Mouse (Mus musculus) hindbrain, embryonic 16.5 days (tissue): ENCODE data around the gene Cetn2. TPM values are rescaled to one million over a fixed set of nuclear protein-coding genes. Genes with fewer than 3 reads are reported as not detected.

Source experiments
- ATAC-seq: fragments of 200-750 bp; cut with Nextera tagmentation; 2 replicates; pipeline ENCODE4 v1.8.0; 2017; ENCODE audit warnings: moderate TSS enrichment, moderate library complexity
- H3K27ac ChIP-seq: fragments of 300-500 bp; sonication (generic); 2 replicates; pipeline ENCODE4 v1.5.1; 2014; ENCODE audit warnings: low read depth, mild to moderate bottlenecking, control low read depth, low read length, moderate library complexity
- H3K27me3 ChIP-seq: fragments of 300-500 bp; sonication (generic); replicated peaks from 2 replicates; pipeline ENCODE4 v1.6.1; 2014; ENCODE audit warnings: low read length; ENCODE audit not compliant: control insufficient read depth, insufficient read depth
- H3K36me3 ChIP-seq: fragments of 300-500 bp; sonication (generic); 2 replicates; pipeline ENCODE4 v1.6.1; 2014; ENCODE audit warnings: mild to moderate bottlenecking, low read length, moderate library complexity, mixed read lengths; ENCODE audit not compliant: control insufficient read depth, insufficient read depth
- H3K4me1 ChIP-seq: fragments of 300-500 bp; sonication (generic); 2 replicates; pipeline ENCODE4 v1.6.1; 2014; ENCODE audit warnings: low read depth, low read length; ENCODE audit not compliant: control insufficient read depth, insufficient read depth
- H3K4me2 ChIP-seq: fragments of 300-500 bp; sonication (generic); 2 replicates; pipeline ENCODE4 v1.6.1; 2014; ENCODE audit warnings: mild to moderate bottlenecking, low read length, control low read depth, moderate library complexity
- H3K4me3 ChIP-seq: fragments of 300-500 bp; sonication (generic); 2 replicates; pipeline ENCODE4 v1.5.1; 2014; ENCODE audit warnings: mild to moderate bottlenecking, low read length, control low read depth, moderate library complexity
- H3K9ac ChIP-seq: fragments of 300-500 bp; sonication (generic); 2 replicates; pipeline ENCODE4 v1.6.1; 2014; ENCODE audit warnings: low read depth, mild to moderate bottlenecking, control low read depth, low read length, moderate library complexity
- H3K9me3 ChIP-seq: fragments of 300-500 bp; sonication (generic); 2 replicates; pipeline ENCODE4 v1.6.1; 2014; ENCODE audit warnings: mild to moderate bottlenecking, low read length, moderate library complexity; ENCODE audit not compliant: control insufficient read depth
- WGBS: fragments of 180-500 bp; shearing (Covaris S2); extraction: QIAGEN DNeasy Blood & Tissue Kit; methylation state at CpG from one replicate; pipeline ENCODE4 v1.1.7; 2014; 5-methylcytosine and 5-hydroxymethylcytosine counted together
- polyA plus RNA-seq: library from polyadenylated mRNA; unstranded; fragments of >200 nt; fragmentation: Nextera tagmentation; extraction: Ambion mirVana; gene quantifications from 2 replicates; pipeline ENCODE4 v1.2.1, GENCODE M21; 2015

Gene Cetn2
- 66.8 and 70.1 TPM in 2 replicates for polyA plus RNA-seq

GRCm38 (mm10) chrX:72917884-72918681 is at the start of gene Cetn2, which contains the start of gene Nsdhl:
Gene Cetn2, minus strand, starts transcription at chrX:72918411.
Gene Nsdhl, plus strand, starts transcription at chrX:72918557.
- H3K27me3 ChIP-seq: no peaks in the 10 kb centered on the region
- peak within 1 kb of the TSS; percentile 76 for H3K27ac ChIP-seq
- peak; percentile 99 for ATAC-seq
- peak within 1 kb of the TSS; percentile 57 for H3K4me3 ChIP-seq
- H3K9me3 ChIP-seq: no peaks in the 10 kb centered on the region
- peaks cover 8% of the 10 kb centered on the region for H3K4me1 ChIP-seq
- 13% methylated on average over 40 of the region's 41 CpGs for WGBS
- peak within 1 kb of the TSS; percentile 62 for H3K9ac ChIP-seq
- peaks cover under 1% of the 10 kb centered on the region; the same call in 1 of the 2 replicates for H3K36me3 ChIP-seq
- peak within 1 kb of the TSS; percentile 59 for H3K4me2 ChIP-seq

- WGBS: 71% methylated on average over 3 of the region's 3 CpGs
- 0 out of 2 replicates have a peak, but pooled peaks have one; percentile 24 for ATAC-seq
- H3K4me2 ChIP-seq: no peak overlapping the region
- H3K36me3 ChIP-seq: no peaks in the 10 kb centered on the region
- no peak overlapping the region for H3K4me3 ChIP-seq
- H3K27me3 ChIP-seq: no peaks in the 10 kb centered on the region
- H3K9ac ChIP-seq: no peak overlapping the region
- H3K4me1 ChIP-seq: no peaks in the 10 kb centered on the region
- no peak overlapping the region for H3K27ac ChIP-seq
- H3K9me3 ChIP-seq: no peaks in the 10 kb centered on the region
These were observed 44.5 kb upstream of the Cetn2 start for GRCm38 (mm10) chrX:72962743-72963142.

DNA sequence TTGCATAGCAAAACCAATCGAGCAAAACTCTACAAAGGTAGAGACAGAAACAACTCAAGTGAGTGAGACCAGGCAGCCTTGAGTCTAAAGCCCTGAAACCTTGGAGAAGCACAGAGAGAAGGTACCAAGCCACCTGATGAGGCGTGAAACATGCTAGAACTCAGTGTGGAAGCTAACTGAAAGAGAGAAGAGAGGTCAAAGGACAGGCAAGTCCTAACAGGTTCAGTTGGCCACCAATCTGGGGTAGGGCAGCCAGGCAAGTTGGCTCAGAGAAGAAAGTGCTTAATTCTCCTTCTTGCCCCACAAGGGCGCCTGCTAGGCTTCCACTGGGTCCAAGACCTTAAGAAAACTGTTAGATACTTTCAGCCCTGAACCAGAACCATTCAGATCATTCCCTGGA is 43.3 kb upstream of the Cetn2 start:
- Histone ChIP-seq H3K27ac (no peak overlapping the region), H3K9me3 (no peaks in the 10 kb centered on the region), H3K4me2 (no peak overlapping the region), H3K27me3 (no peaks in the 10 kb centered on the region), H3K9ac (no peak overlapping the region), H3K36me3 (no peaks in the 10 kb centered on the region), H3K4me3 (no peak overlapping the region), H3K4me1 (no peaks in the 10 kb centered on the region)
- WGBS: 76% methylated on average over 3 of the region's 3 CpGs
- no peak for ATAC-seq

GRCm38 (mm10) chrX:72960431-72960830 is 42.2 kb upstream of the Cetn2 start:
- peaks cover 5% of the 10 kb centered on the region for H3K36me3 ChIP-seq
- no peaks in the 10 kb centered on the region for H3K27me3 ChIP-seq
- H3K4me2 ChIP-seq: no peak overlapping the region
- no peaks in the 10 kb centered on the region for H3K4me1 ChIP-seq
- no peak overlapping the region for H3K27ac ChIP-seq
- no peak overlapping the region for H3K4me3 ChIP-seq
- no peak overlapping the region for H3K9ac ChIP-seq
- no peaks in the 10 kb centered on the region for H3K9me3 ChIP-seq
- ATAC-seq: no peak
- WGBS: 89% methylated on average over 4 of the region's 4 CpGs

- Histone ChIP-seq H3K36me3 (peaks cover 5% of the 10 kb centered on the region), H3K27ac (no peak overlapping the region), H3K27me3 (no peaks in the 10 kb centered on the region), H3K9me3 (no peaks in the 10 kb centered on the region), H3K9ac (no peak overlapping the region), H3K4me2 (no peak overlapping the region), H3K4me3 (no peak overlapping the region), H3K4me1 (no peaks in the 10 kb centered on the region)
- ATAC-seq: no peak
- 89% methylated on average over 4 of the region's 4 CpGs for WGBS
These were observed 38.3 kb upstream of the Cetn2 start for GRCm38 (mm10) chrX:72956486-72956885.

DNA sequence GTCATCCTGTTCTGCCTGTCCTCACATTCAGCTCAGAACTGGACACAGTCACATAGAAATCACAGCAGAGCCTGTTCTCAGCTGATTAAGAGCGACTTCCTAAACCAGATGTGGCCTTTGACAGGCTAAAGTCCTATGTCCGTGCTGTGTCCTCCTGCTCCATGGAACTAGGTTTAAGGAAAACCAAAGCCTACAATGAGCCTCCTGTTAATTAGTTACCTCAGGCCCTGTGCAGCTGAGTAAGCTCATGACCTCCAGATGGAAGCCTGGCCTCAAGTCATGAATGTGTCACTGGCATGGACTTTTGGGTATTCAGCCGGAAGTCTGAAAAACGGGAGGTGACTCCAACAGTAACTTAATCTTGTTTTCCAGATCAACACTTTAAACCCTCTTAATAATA is 35.3 kb upstream of the Cetn2 start:
- no peak overlapping the region for H3K9ac ChIP-seq
- no peak overlapping the region for H3K4me2 ChIP-seq
- H3K27ac ChIP-seq: no peak overlapping the region
- no peaks in the 10 kb centered on the region for H3K4me1 ChIP-seq
- H3K9me3 ChIP-seq: no peaks in the 10 kb centered on the region
- no peaks in the 10 kb centered on the region for H3K27me3 ChIP-seq
- 85% methylated on average over 4 of the region's 4 CpGs for WGBS
- H3K4me3 ChIP-seq: no peak overlapping the region
- ATAC-seq: no peak
- peaks cover 5% of the 10 kb centered on the region for H3K36me3 ChIP-seq

DNA sequence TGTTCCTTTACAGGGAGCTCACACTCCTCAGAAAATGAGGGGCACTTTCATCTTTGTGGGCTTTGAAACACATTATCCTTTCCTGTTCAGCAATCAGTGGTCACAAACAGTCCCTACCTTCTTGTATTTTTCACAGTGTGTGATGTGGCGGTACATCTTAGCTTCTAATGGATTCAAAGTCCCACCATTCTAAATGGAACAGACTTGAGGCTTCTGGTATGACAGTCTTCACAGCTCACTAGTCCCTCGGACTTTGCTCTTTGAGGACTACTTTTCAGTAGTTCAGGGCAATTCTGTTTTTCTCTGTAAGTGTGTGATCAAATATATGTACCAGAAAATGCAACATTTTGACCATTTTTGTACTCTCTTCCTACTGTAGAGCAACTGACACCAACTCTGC is 3.2 kb upstream of the Cetn2 start:
- Histone ChIP-seq H3K4me3 (no peak overlapping the region), H3K9me3 (no peaks in the 10 kb centered on the region), H3K36me3 (no peaks in the 10 kb centered on the region), H3K4me2 (no peak overlapping the region), H3K9ac (no peak overlapping the region), H3K27me3 (no peaks in the 10 kb centered on the region), H3K4me1 (peaks cover 8% of the 10 kb centered on the region), H3K27ac (no peak overlapping the region)
- ATAC-seq: no peak
- WGBS: 84% methylated on average over 2 of the region's 2 CpGs

- Histone ChIP-seq H3K4me2 (peak overlapping the region; percentile 51), H3K27me3 (no peaks in the 10 kb centered on the region), H3K9me3 (no peaks in the 10 kb centered on the region), H3K9ac (peak overlapping the region; percentile 62), H3K27ac (peak overlapping the region; percentile 76), H3K4me3 (peak overlapping the region; percentile 57), H3K36me3 (no peaks in the 10 kb centered on the region), H3K4me1 (peaks cover 8% of the 10 kb centered on the region)
- ATAC-seq: no peak
- WGBS: 12% methylated on average over 6 of the region's 6 CpGs
These were observed 460 bp upstream of the Cetn2 start for GRCm38 (mm10) chrX:72918682-72919059.

DNA sequence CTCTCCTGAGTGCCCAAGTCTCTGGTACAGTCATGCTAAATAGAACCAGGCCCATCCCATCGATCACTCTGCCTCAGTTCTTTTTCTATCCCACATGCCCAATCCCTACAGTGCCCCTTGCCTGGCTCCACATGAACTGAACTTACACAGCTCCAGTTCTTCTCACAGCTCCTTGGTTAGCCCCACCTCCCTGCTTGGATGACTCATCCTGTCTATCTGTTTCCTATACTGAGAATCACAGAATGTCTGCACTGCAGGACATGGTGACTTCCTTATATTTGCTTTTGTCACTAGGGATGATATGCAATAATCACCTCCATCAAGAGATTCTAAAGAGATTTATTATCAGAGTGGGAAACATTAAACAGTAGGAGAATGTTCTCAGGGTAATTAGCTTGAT is 6.6 kb downstream of the Cetn2 start:
- Histone ChIP-seq H3K27me3 (no peaks in the 10 kb centered on the region), H3K4me2 (no peak overlapping the region), H3K36me3 (peaks cover 2% of the 10 kb centered on the region; the same call in 1 of the 2 replicates), H3K27ac (no peak overlapping the region), H3K9me3 (no peaks in the 10 kb centered on the region), H3K4me1 (no peaks in the 10 kb centered on the region), H3K4me3 (no peak overlapping the region), H3K9ac (no peak overlapping the region)
- 88% methylated on average over 1 of the region's 1 CpGs for WGBS
- no peak for ATAC-seq
